Mouse (Mus musculus): ENCODE results near the gene Stard13.

Gene Stard13

DNA sequence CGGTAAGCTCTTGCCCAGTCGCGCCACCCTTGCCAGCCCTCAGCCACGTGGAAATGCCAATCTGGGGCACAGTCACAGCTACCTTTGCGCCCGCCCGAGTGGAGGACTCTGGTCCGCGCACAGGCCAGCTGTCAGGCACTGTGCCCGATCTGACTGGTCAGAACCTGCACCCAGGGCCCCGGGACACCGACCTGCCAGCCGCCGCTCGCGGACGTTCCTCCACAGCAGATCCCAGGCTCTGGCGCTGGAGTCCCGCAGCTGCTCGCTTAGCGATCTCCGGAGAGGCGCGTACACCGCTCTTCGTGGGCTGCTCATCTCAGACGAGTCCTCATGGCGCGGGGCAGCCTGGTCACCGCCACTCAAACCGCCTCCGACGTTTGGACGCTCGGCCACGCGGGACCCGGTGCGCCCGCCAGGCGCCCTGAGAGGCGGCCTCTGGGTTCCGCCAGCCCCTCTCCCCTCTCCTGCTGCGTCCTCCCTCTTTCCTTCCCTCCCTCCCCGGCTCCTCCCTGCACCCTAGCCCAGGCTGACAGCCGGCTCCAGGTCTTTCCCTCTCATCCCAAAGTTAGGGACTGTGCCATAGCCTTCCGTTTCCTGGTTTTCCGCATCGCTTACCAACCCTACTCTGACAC is at the start of gene Stard13:
TSS of gene Stard13 (minus strand) at position 437 of the 632 bp plus-strand sequence.
- DNase-seq (ENCODE audit: low read depth, low spot score): peak; percentile 7

DNA sequence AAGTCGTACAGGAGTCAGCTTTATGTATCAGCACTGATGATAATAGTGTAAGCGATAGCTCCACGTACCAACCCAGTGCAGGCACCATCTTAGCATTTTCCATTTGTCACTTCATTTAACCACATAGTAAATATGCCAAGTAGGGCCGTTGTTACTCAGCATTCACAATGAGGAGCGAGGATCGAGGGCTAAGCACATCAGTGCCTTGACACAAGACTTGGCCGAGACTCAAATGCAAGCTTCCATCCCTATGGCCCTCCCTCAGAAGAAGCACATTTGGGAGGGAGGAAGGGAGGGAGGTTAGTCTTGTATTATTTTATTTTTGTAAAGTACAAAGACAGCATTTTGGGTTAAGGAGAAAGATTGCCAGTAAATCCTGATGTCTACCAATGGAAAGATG is 45.9 kb upstream of the Stard13 start:
- DNase-seq (ENCODE audit: low read depth, low spot score): no peak

DNA sequence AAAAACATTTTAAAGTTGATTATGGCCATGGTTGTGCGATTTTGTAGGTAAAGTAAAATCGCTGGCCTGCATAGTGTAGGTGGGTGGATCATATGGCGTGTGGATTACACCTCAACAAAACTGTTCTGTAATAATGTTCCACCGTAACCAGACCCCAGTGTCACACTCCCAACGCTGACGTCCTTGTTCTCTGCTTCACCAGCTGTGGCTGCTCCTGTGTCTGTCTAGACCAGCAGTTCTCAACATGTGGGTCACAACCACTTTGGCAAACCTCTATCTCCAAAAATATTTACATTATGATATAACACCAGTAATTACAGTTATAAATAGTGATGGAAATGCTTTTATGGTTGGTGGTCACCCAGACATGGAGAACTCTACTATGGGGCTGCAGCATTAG is 44.3 kb upstream of the Stard13 start:
- no peak for DNase-seq (ENCODE audit: low read depth, low spot score)

GRCm38 (mm10) chr5:151275986-151276385 is 42.4 kb upstream of the Stard13 start:
- no peak for DNase-seq (ENCODE audit: low read depth, low spot score)

GRCm38 (mm10) chr5:151274265-151274664 is 40.6 kb upstream of the Stard13 start:
- no peak for DNase-seq (ENCODE audit: low read depth, low spot score)

DNA sequence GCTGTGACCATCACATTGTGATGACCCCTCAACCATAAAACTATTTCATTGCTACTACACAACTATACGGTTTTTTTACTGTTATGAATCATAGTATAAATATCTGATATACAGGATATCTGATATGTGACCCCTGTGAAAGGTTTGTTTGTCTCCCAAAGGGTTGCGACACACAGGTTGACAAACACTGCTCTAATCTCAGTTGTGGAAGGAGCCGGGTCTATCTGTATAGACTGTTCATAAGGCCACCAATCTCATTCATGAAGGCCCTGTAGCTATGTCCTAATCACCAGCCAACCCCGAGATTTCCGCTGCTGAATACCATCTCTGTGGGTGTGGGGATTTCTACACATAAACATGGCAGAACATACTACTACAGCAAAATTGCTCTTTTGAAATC is 37.2 kb upstream of the Stard13 start:
- DNase-seq (ENCODE audit: low read depth, low spot score): no peak

- no peak for DNase-seq (ENCODE audit: low read depth, low spot score)
These were observed 33.4 kb upstream of the Stard13 start for GRCm38 (mm10) chr5:151266896-151267634.

GRCm38 (mm10) chr5:151261558-151261957 is 27.9 kb upstream of the Stard13 start:
- no peak for DNase-seq (ENCODE audit: low read depth, low spot score)

GRCm38 (mm10) chr5:151252213-151252612 is 18.6 kb upstream of the Stard13 start:
- DNase-seq (ENCODE audit: low read depth, low spot score): peak; percentile 65

DNA sequence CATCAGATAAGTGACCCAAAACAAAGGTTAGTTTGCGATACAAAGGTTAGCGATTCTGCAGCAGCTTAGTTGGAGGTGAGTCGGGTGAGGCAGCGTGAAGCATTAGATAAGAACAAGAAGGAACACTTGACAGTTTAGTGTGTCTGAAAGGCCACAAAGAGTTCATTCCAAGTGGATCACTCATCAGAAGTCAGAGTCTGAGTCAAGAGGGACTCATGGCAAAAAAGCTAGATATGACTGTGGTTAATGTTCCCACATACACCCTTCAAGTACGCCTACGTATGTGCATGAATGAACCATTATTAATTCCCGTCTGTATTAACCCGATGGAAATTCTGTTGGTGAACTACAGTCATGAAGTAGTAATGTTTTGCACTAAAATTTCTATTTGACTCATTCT is 18.0 kb upstream of the Stard13 start:
- peak; percentile 22 for DNase-seq (ENCODE audit: low read depth, low spot score)

- DNase-seq (ENCODE audit: low read depth, low spot score): no peak
These were observed 15.3 kb upstream of the Stard13 start for GRCm38 (mm10) chr5:151248671-151249620.

DNA sequence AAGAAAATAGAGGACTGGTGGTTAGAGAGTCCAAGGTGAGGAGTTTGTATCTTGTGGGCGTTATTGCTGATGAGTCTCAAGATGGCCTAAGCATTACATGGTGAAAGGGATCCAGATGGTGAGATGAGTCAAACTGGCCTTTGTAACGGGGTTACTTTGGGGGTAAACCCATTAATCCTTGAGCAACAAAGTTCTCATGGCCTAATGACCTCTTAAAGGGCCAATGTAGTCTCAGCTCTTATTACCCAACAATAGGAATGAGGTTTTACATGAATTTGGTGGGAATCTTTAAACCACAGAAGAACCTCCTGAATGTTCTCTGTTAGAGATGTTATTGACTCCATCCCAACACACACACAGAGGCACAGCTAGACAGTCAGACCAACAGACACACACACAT is 14.4 kb upstream of the Stard13 start:
- no peak for DNase-seq (ENCODE audit: low read depth, low spot score)

DNA sequence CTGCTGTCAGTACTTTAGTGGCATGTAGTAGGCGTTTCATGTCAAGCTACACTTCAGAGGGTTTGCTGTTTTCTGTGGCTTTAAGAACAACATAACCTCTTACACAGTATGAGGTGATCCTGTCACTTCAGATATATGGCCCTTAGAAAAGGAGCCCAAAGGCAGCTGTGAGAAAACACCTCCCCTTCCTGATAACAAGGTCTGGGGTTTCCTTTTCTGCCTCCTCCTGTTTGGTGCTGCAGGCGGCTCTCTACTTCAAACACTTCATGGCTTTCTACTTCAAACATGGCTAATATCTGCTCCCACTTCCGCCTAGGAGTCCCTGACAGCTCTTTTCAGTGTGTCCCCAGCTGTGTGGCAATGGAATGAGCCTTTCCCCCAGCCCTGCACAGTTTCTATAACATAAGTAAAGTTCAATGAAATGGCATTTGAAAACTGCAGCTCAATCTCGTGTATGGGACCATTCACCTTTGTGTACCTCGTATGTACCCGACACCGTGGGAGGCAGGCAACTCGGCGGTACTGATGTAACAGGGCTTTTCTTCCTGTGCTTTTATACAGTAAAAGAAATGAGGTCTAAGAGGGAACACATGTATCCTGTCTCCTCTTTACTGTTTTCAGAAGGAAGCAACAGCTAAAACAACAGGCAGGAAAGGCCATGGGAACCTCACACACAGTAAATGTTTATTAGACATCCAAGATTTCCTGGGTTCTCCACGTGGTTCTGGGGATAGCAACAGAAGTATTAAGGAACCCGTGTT is 13.7 kb upstream of the Stard13 start:
- peak; percentile 55 for DNase-seq (ENCODE audit: low read depth, low spot score)

DNA sequence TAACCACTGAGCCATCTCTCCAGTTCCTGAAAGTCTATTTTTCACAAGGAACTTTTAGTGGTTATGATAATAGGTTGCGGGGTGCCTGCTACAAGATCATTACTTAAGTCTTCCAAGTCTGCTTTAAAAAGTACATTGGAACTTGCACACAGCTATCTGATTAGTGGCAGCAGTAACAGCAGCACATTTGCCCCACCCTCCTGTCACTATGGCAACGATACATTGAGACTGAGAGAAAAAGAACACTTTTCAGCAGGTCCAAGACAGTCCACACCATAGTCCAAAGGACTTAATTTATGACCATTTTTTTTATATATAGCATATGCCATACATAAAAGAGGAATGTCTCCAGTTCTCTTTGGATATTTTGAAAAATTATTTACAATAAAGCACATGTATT is 12.7 kb upstream of the Stard13 start:
- DNase-seq (ENCODE audit: low read depth, low spot score): peak; percentile 32

- DNase-seq (ENCODE audit: low read depth, low spot score): no peak
These were observed 11.9 kb upstream of the Stard13 start for GRCm38 (mm10) chr5:151245571-151245970.

GRCm38 (mm10) chr5:151238730-151239129 is 5.1 kb upstream of the Stard13 start:
- DNase-seq (ENCODE audit: low read depth, low spot score): no peak

DNA sequence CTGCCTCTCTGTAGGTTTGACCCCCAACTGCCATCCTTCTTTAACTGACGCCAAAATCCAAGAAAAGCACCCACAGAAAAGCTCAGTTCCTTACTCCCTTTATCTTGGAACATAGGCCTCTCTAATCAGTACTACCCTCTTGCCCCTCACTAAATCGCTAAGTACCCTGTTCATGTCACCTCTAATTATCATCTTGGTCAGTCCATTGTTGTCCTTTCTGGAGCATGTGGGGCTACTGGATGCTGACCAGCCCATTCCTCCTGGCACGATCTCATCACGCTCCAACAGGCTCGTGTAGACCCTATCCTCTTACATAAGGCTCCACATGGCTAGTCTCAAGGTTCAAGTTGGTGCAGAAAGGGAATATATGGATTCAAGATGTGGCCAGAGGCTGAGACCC is 2.8 kb upstream of the Stard13 start:
- DNase-seq (ENCODE audit: low read depth, low spot score): no peak

DNA sequence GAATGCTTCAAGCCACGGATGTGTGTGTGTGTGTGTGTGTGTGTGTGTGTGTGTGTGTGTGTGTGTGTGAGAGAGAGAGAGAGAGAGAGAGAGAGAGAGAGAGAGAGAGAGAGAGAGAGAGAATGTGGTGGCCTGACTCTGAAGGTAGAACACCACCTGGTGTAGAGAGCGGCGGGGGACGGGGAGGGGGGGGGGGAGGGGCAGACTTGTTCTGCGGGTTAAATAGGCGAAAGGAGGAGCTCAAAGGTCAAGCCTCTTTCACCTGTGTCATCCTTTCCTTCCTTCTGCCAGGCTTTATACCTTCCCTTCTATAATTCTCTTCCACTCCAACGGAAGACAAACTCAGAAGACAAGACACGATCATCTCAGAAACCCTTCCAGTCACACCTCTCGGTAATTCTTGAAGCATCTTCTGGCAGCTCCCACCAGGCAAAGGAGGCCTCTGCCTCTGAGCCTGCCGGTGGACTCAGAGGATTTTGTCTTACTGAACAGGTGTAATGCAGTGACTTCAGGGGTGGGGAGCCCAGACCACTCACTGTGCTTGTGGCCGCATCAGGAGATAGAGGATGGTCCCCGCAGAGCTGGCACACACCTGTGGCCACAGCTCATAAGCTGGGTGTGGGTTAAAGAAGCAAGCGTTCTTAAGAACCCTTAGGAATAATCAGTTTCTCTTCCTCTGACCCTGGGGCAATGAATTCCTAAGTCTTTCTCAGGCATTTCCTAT is 898 bp downstream of the Stard13 start:
- no peak for DNase-seq (ENCODE audit: low read depth, low spot score)

DNA sequence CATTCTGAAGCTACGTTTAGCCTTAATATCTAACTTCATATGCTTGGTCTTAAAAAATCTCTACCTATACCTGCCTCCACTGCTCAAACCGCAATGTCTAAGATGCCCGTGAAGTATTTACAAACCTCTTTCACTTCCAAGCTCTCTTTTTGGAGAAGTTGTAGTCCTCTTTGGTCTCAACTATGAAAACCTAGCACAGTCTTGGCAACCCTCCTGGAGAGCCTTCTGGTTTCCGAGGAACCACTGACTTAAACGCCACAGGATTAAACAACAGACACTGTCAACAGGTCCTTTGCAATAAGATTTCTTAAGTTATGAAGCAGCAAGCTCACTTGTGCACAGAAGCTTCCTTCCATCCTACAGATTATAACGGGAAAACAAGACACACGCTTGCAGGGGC is 1.8 kb downstream of the Stard13 start:
- no peak for DNase-seq (ENCODE audit: low read depth, low spot score)

- no peak for DNase-seq (ENCODE audit: low read depth, low spot score)
These were observed 2.2 kb downstream of the Stard13 start for GRCm38 (mm10) chr5:151231411-151231810.

DNA sequence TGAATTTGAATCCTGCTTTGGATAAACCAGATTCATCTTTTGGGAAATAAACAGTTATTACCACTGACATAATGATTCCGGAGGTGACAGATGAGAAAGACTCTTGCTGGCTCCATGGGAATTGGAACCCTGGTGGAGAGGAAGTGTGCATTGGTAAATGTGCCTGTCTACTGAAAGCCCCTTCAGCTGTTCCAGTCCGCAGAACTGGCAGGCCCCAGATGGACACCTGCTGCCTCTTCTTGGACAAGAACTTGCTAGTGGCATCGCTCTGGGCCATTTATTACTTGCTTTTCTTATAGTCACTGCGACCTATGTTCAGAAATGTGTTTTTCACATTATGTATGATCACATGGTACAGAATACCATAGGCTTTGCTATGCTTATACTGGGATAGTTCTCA is 3.2 kb downstream of the Stard13 start:
- DNase-seq (ENCODE audit: low read depth, low spot score): no peak
